8 mouse cellular contexts compared by ENCODE assay signal in genomic region chr10:70095506-70096270, GRCm38 (mm10). TPM values are rescaled to one million over a fixed set of nuclear protein-coding genes. Genes with fewer than 3 reads are reported as not detected.
DNase-seq lines count a peak whose midpoint lies in the region; ATAC-seq and TF ChIP-seq lines count a peak whose summit lies in the region.

No protein-coding gene starts in this region.

- intact Hi-C loops in gastrocnemius, adult 2 months (cut with DNase I), result loop anchor here (2.0 to 5.0 kb wide), 2 partner anchors 53 to 73 kb away; no protein-coding TSS in a partner anchor

- H3K9me3 ChIP-seq in CH12.LX (replicated peaks; ENCODE audit: low read length), result no peaks in the 10 kb centered on the region
- no peaks in the 10 kb centered on the region for H3K9me3 ChIP-seq in kidney, embryonic 15.5 days (replicated peaks)

- dilution Hi-C loops in CH12.LX (cut with MboI; ENCODE audit: extremely low pct_ligation_motif_present, extremely low pct_unique_long_range_greater_than_20kb, low sequenced_read_pairs), result no loop called here

- no peaks in the 10 kb centered on the region for H3K27me3 ChIP-seq in CH12.LX (replicated peaks)
- no peaks in the 10 kb centered on the region for H3K27me3 ChIP-seq in kidney, embryonic 15.5 days
- H3K27me3 ChIP-seq in myocyte (ENCODE audit: control insufficient read depth, insufficient read depth, insufficient read length), result no peaks in the 10 kb centered on the region

- in situ Hi-C loops in CH12.LX (cut with MboI; ENCODE audit: low pct_ligation_motif_present, low pct_unique_long_range_greater_than_20kb, low sequenced_read_pairs), result no loop called here

- ATAC-seq in erythroid progenitor cell, adult 5-6 weeks (replicated peaks; ENCODE audit: low FRiP score, poor library complexity, severe bottlenecking), result peak; percentile 27; the same call in 1 of the 2 replicates
- ATAC-seq in kidney, embryonic 15.5 days (replicated peaks; ENCODE audit: low FRiP score), result peak; percentile 1

- TF ChIP-seq CTCF in gastrocnemius, adult 2 months (IDR thresholded peaks at IDR 0.05), result no peak
- no peak for TF ChIP-seq CTCF in CH12.LX (conservative IDR thresholded peaks at IDR 0.05 in 1 of 2, IDR thresholded peaks at IDR 0.05 in 1 of 2; ENCODE audit: low read depth in 2 of 2, low read length in 2 of 2)

- peak overlapping the region; percentile 79 for H3K9ac ChIP-seq in CH12.LX (ENCODE audit: insufficient read depth, low read depth)
- peak overlapping the region; percentile 50; the same call in 1 of the 2 replicates for H3K9ac ChIP-seq in kidney, embryonic 15.5 days

- H3K4me1 ChIP-seq in CH12.LX (ENCODE audit: control insufficient read depth in 1 of 2, insufficient read depth in 2 of 2), result peaks cover 11 to 23% of the 10 kb centered on the region in 2 experiments
- peaks cover 37% of the 10 kb centered on the region for H3K4me1 ChIP-seq in kidney, embryonic 15.5 days

- TF ChIP-seq EP300 in CH12.LX (IDR thresholded peaks at IDR 0.05; ENCODE audit: low read length), result peak; percentile 49

- WGBS in kidney, embryonic 15.5 days, result 24% methylated on average over 13 of the region's 13 CpGs

- peak overlapping the region; percentile 94 for H3K27ac ChIP-seq in gastrocnemius, adult 2 months
- H3K27ac ChIP-seq in CH12.LX (ENCODE audit: insufficient read depth, low read depth), result peak overlapping the region; percentile 85
- H3K27ac ChIP-seq in kidney, embryonic 15.5 days, result peak overlapping the region; percentile 95

- TF ChIP-seq POLR2A in CH12.LX (IDR thresholded peaks at IDR 0.05; ENCODE audit: low read depth, low read length) (no peak), myocyte (IDR thresholded peaks at IDR 0.05; ENCODE audit: insufficient read length, low read depth) (no peak)

- H3K79me2 ChIP-seq in CH12.LX (replicated peaks; ENCODE audit: control insufficient read depth, extremely low read depth, insufficient read depth, poor library complexity, severe bottlenecking) (peaks cover 33% of the 10 kb centered on the region), myocyte (ENCODE audit: control insufficient read depth, insufficient read depth) (peaks cover 32% of the 10 kb centered on the region)

- no peak overlapping the region for H3ac ChIP-seq in myocyte (ENCODE audit: control insufficient read depth, insufficient read length)

- H3K36me3 ChIP-seq in CH12.LX (replicated peaks in 1 of 2; ENCODE audit: control insufficient read depth in 1 of 2, insufficient read depth in 1 of 2, low read length in 1 of 2) (peaks cover 2 to 15% of the 10 kb centered on the region in 2 experiments), myocyte (ENCODE audit: control insufficient read depth, insufficient read depth) (no peaks in the 10 kb centered on the region)
- H3K36me3 ChIP-seq in kidney, embryonic 15.5 days, result peaks cover 4% of the 10 kb centered on the region; the same call in 1 of the 2 replicates

- no peak for TF ChIP-seq RAD21 in CH12.LX (IDR thresholded peaks at IDR 0.05; ENCODE audit: low read depth, low read length)

- peak overlapping the region; percentile 92 for H3K4me3 ChIP-seq in gastrocnemius, adult 2 months
- peak overlapping the region; percentile 65 to 91 (median 67) for H3K4me3 ChIP-seq in CH12.LX (replicated peaks in 1 of 3; ENCODE audit: low read depth in 2 of 3, low read length in 2 of 3, poor library complexity in 1 of 3)
- peak overlapping the region; percentile 98 for H3K4me3 ChIP-seq in kidney, embryonic 15.5 days (replicated peaks)
- peak overlapping the region; percentile 82 for H3K4me3 ChIP-seq in myocyte

- H3K4me2 ChIP-seq in CH12.LX (ENCODE audit: insufficient read depth, low read depth, poor library complexity, severe bottlenecking) (peak overlapping the region; percentile 96), myocyte (ENCODE audit: low read depth) (peak overlapping the region; percentile 90)
- H3K4me2 ChIP-seq in kidney, embryonic 15.5 days, result peak overlapping the region; percentile 84

- DNase-seq in gastrocnemius, adult 2 months, result no peak
- DNase-seq in gastrocnemius, postnatal 10 days, result no peak
- peak; percentile 63 for DNase-seq in CH12.LX (ENCODE audit: extremely low read depth)
- DNase-seq in left cerebral cortex, adult 9 months (ENCODE audit: low spot score in 2 of 2), result no peak
- DNase-seq in cerebellum, adult 9-10 months, result no peak

TF ChIP-seq in CH12.LX, 34 proteins besides CTCF, POLR2A, EP300 and RAD21:
- peak; percentile 49; the same call in 1 of the 2 replicates for TF ChIP-seq IRF4 (IDR thresholded peaks at IDR 0.05; ENCODE audit: low read depth, low read length)
- TF ChIP-seq POLR2AphosphoS2 (IDR thresholded peaks at IDR 0.05; ENCODE audit: low read depth, low read length), result no peak
- TF ChIP-seq ZKSCAN1 (IDR thresholded peaks at IDR 0.05; ENCODE audit: borderline replicate concordance, low read depth, low read length), result no peak
- TF ChIP-seq CHD2 (IDR thresholded peaks at IDR 0.05; ENCODE audit: low read length), result 0 out of 2 replicates have a peak, but pooled peaks have one; percentile 14
- TF ChIP-seq NELFE (IDR thresholded peaks at IDR 0.05; ENCODE audit: low read depth, low read length), result no peak
- 0 out of 2 replicates have a peak, but pooled peaks have one; percentile 6 for TF ChIP-seq TBP (conservative IDR thresholded peaks at IDR 0.05; ENCODE audit: low read depth, low read length)
- peak; percentile 80 for TF ChIP-seq ETS1 (conservative IDR thresholded peaks at IDR 0.05; ENCODE audit: low read depth, low read length)
- no peak for TF ChIP-seq CHD1 (IDR thresholded peaks at IDR 0.05; ENCODE audit: low read depth, low read length)
- TF ChIP-seq USF1 (IDR thresholded peaks at IDR 0.05; ENCODE audit: low read depth, low read length), result no peak
- no peak; the same call in 1 of the 2 replicates for TF ChIP-seq TCF12 (IDR thresholded peaks at IDR 0.05; ENCODE audit: low read depth, low read length)
- peak; percentile 68; the same call in 1 of the 2 replicates for TF ChIP-seq MEF2A (IDR thresholded peaks at IDR 0.05; ENCODE audit: borderline replicate concordance, low read depth, low read length)
- TF ChIP-seq UBTF (IDR thresholded peaks at IDR 0.05; ENCODE audit: low read depth, low read length), result no peak; the same call in 1 of the 2 replicates
- no peak for TF ChIP-seq PAX5 (IDR thresholded peaks at IDR 0.05; ENCODE audit: low read length)
- 0 out of 2 replicates have a peak, but pooled peaks have one; percentile 5 for TF ChIP-seq JUN (IDR thresholded peaks at IDR 0.05; ENCODE audit: insufficient read depth, low read depth, low read length)
- peak; percentile 78 for TF ChIP-seq MXI1 (IDR thresholded peaks at IDR 0.05; ENCODE audit: low read depth, low read length)
- TF ChIP-seq ELF1 (IDR thresholded peaks at IDR 0.05; ENCODE audit: low read depth, low read length), result 0 out of 2 replicates have a peak, but pooled peaks have one; percentile 5
- TF ChIP-seq MAZ (IDR thresholded peaks at IDR 0.05; ENCODE audit: low read depth, low read length), result peak; percentile 6; the same call in 1 of the 2 replicates
- peak; percentile 66; the same call in 1 of the 2 replicates for TF ChIP-seq BHLHE40 (IDR thresholded peaks at IDR 0.05; ENCODE audit: low read depth, low read length)

TF ChIP-seq in myocyte, 11 proteins besides CTCF, POLR2A, EP300 and RAD21:
- no peak for TF ChIP-seq USF1 (IDR thresholded peaks at IDR 0.05; ENCODE audit: low read depth)
- TF ChIP-seq MYOD1 (IDR thresholded peaks at IDR 0.05; ENCODE audit: control insufficient read depth in 1 of 3, insufficient read length in 2 of 3, low read depth in 2 of 3), result no peak
- TF ChIP-seq TCF12 (IDR thresholded peaks at IDR 0.05; ENCODE audit: insufficient read depth, poor library complexity, severe bottlenecking), result no peak
- TF ChIP-seq CEBPB (IDR thresholded peaks at IDR 0.05; ENCODE audit: insufficient read depth, poor library complexity, severe bottlenecking), result no peak
- no peak for TF ChIP-seq SRF (IDR thresholded peaks at IDR 0.05; ENCODE audit: control insufficient read depth, insufficient read length, low read depth)
- no peak for TF ChIP-seq POLR2AphosphoS2 (IDR thresholded peaks at IDR 0.05; ENCODE audit: insufficient read length, low read depth)
- TF ChIP-seq MYOG (IDR thresholded peaks at IDR 0.05; ENCODE audit: control insufficient read depth in 1 of 3, insufficient read depth in 1 of 3, insufficient read length in 2 of 3, low read depth in 2 of 3), result no peak

RNA-seq across cellular contexts. Expression of gene Ccdc6, which starts 1.2 kb away (rescaled TPM):
- total RNA-seq in gastrocnemius, adult 2 months (2021), result 100 to 1,000 TPM in 1 of 2 experiments, 10 to 100 TPM in 1; 94.2 to 115 TPM
- total RNA-seq in gastrocnemius, postnatal 10 days (2021), result 10 to 100 TPM; 77.2 to 80.5 TPM
- total RNA-seq in CH12.LX (2012; rRNA removed) (28.5 and 36.7 TPM in 2 replicates), CH12.LX (2014; rRNA removed) (17.1 and 19.7 TPM in 2 replicates)
- polyA plus RNA-seq in CH12.LX (2012; ENCODE audit: insufficient read length, low read depth) (33.0 and 33.5 TPM in 2 replicates), myocyte (2012; fragmentation: generic; extraction: Trizol) (15.5 TPM)
- 25.2 and 45.0 TPM in 2 replicates for total RNA-seq in erythroid progenitor cell, adult 5-6 weeks (2015; ENCODE audit: low replicate concordance)
- total RNA-seq in erythroid progenitor cell, adult 5-6 weeks (2017; ENCODE audit: low replicate concordance), result 46.6 and 61.2 TPM in 2 replicates
- polyA plus RNA-seq in kidney, embryonic 15.5 days (2015; fragmentation: Nextera tagmentation; extraction: Ambion mirVana), result 22.5 and 22.9 TPM in 2 replicates
